Mouse (Mus musculus): Measurements from ENCODE around the gene Fgfrl1. TPM values are rescaled to one million over a fixed set of nuclear protein-coding genes. Genes with fewer than 3 reads are reported as not detected.

Gene Fgfrl1
- 10 to 100 TPM; 23.6 to 25.6 (median 24.4) TPM for total RNA-seq (2022)

DNA sequence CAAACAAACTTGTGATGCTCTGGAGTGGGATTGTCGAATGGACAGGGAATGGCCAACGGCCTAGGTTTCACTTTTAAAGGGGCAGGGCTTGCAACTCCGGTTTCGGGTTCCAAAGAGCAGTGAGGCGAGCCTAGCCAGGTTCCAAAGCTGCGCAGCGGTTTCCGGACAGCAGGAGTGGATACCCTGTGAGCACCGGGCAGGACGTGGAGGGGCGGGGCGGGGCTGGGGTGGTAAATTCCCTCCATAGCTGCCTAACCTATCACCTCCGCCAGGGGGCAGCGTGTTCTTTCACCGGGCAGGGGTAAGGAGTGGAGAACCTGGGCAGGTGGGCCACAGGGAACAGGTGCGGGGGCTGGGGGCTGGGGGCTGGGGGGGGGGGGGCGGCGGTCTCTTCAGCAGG, at the start of gene Fgfrl1:
Gene Fgfrl1, plus strand, starts transcription at position 112 of the 400 bp plus-strand sequence.
- peak; percentile 21 to 46 for DNase-seq (ENCODE audit: low spot score in 2 of 2)

DNA sequence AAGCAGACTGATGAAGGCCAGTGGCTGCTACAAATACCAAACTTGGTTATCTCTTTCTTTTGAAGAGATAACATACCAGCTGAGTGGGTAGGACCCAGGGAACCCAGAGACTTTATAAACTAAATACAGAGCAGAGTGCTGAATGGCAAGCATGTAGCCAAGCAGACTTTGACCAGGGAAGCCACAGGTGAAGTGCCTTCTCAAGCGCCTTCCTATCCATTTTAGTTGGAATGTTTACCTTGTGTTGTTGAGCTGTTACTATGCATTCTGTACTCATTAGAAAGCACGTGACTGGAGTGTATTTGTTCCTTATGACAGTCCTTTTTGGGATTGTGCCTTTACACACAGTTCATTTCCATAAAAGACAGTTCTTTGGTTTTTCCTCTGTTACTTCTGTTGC, 48.5 kb upstream of the Fgfrl1 start:
- DNase-seq (ENCODE audit: low spot score in 2 of 2), result no peak

DNA sequence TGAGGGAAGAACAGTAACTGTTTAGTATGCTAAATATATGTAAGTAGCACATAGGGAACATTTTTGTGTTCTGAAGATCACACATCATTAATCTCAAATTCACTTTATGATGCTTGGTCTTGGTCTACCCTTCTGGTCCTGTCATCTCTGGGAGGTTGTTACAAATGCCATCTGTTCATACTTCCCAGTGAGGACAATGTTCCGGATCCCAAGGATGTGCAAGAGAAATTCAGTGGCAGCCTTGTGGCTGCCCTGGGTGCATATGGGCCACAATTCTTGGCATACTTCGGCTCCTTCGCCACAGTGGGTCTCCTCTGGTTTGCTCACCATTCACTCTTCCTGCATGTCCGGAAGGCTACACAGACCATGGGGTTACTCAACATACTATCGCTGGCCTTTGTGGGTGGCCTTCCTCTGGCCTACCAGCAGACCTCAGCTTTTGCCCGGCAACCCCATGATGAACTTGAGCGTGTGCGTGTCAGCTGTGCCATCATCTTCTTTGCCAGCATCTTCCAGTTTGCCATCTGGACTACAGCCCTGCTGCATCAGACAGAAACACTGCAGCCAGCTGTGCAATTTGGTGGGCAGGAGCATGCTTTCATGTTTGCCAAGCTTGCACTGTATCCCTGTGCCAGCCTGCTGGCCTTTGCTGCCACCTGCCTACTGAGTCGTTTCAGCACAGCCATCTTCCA, 46.4 kb upstream of the Fgfrl1 start:
- no peak for DNase-seq (ENCODE audit: low spot score in 2 of 2)

DNA sequence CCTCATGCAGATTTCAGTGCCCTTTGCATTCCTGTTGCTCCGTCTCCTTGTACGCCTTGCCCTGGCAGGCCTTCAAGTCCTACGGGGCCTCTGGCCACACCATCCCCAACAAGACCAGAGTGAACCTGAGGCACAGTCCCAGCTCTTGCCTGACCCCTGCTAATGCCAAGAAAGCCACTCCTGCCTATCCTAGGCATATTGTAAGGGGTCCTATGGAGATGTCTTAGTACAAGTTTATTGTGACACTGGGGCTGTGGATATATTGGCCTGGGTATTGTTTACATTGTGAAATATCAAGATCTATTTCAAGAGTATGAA, 45.9 kb upstream of the Fgfrl1 start:
- DNase-seq (ENCODE audit: low spot score in 2 of 2), result no peak

- no peak for DNase-seq (ENCODE audit: low spot score in 2 of 2)
These were observed 44.9 kb upstream of the Fgfrl1 start for GRCm38 (mm10) chr5:108647311-108647710.

GRCm38 (mm10) chr5:108647820-108648465, 44.2 kb upstream of the Fgfrl1 start:
- DNase-seq (ENCODE audit: low spot score in 2 of 2), result no peak

DNA sequence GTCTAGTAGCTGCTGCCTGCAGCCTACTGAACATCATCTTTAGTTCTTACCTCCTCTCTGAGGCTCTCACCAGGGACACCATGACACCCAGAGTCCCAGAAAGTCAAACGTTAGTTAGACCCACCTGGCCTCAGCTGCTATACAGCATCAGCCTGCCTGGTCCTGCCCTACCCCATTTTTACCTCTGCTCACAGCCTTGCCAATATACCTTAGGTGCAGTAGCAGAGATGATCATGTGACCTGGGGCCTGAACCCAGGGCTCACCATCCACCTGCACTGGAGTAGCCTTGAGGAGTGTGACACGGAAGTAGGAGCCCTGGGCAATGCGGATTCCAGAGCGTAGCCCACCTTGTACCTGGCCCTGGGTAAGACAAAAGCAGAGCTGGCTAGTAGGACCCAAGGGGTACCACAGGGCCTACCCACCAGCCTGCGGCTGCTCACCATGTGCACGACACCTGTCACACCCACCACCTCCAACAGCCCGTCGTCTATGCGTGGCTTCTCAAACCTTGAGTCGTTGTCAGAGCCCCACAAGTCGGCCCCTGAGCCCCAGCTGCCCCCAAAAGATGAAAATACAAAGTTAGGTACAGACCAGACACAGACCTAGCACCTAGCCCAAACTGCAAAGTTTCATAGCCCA, 43.1 kb upstream of the Fgfrl1 start:
- DNase-seq (ENCODE audit: low spot score in 2 of 2), result no peak

GRCm38 (mm10) chr5:108650341-108650740, 41.8 kb upstream of the Fgfrl1 start:
- no peak for DNase-seq (ENCODE audit: low spot score in 2 of 2)

DNA sequence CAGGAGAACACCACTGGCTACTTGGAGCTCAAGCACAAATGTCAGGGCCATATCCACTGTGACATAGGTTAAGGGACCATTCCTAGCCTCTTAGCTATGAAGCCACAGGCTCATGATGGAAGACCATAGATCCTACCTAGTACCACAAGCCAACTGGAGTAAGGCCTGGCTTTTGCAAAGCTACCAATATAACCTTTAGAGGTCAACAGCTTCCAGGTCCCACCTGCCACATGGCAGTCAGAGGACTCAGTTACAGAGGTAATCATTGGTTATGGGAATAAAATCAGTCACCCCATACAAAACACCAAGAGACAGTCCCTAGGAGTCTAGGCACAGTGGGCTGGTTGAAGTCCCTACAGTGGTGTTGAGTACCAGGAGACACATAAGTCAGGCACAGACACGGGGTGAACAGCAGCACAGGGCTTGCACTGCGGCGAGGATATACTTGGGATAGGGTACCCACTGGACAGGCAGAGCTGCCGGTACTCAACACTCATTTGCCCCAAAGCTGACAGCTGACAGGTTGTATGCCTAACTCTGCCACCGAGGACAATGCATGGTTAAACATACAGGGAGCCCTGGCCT, 41.0 kb upstream of the Fgfrl1 start:
- DNase-seq (ENCODE audit: low spot score in 2 of 2), result no peak

- DNase-seq (ENCODE audit: low spot score in 2 of 2), result peak; percentile 27 to 31
These were observed 40.4 kb upstream of the Fgfrl1 start for GRCm38 (mm10) chr5:108651823-108652222.

DNA sequence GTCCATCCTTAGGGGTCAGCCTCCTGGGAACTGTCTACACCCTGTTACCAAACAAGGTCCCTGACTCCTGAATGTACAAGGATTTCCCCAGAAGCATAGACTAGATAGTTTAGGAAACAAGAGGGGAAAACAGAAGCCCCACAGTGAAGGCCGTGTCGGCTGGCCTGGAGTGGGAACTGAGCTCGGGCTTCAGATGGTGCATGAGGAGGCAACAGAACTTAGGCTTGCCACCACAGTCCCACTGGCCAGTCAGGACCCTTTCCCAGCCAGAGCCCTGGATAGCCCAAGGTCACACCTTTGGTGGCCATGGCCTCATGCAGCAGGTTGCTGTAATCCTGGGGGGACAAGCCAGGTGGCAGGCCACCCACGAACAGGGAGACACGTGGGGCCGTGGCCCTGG, 38.8 kb upstream of the Fgfrl1 start:
- DNase-seq (ENCODE audit: low spot score in 2 of 2), result no peak

- DNase-seq (ENCODE audit: low spot score in 2 of 2), result no peak
These were observed 37.7 kb upstream of the Fgfrl1 start for GRCm38 (mm10) chr5:108654444-108654990.

- DNase-seq (ENCODE audit: low spot score in 2 of 2), result no peak
These were observed 36.8 kb upstream of the Fgfrl1 start for GRCm38 (mm10) chr5:108655381-108655780.

GRCm38 (mm10) chr5:108655891-108656650, 36.1 kb upstream of the Fgfrl1 start:
- DNase-seq (ENCODE audit: low spot score in 2 of 2), result no peak

DNA sequence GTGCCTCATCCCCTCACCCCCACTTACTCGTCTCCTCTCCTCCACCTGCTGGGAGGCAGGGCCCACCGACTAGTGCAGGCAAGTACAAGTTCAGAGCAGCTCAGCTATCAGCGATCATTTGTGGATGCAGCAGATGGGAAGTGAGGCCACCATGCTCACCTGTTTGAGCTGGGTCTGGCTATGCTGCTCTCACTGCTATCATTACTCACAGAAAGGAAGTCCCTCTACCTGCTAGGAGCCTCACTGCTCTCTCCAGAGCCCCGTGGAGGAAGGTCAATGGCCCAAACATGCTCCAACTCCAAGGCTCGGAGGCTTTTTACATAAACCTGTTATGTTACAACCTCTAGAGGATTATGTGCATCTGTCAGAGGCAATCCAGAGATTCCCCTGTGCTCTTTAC, 34.8 kb upstream of the Fgfrl1 start:
- DNase-seq (ENCODE audit: low spot score in 2 of 2), result no peak

GRCm38 (mm10) chr5:108658611-108659010, 33.6 kb upstream of the Fgfrl1 start:
- DNase-seq (ENCODE audit: low spot score in 2 of 2), result no peak

- no peak for DNase-seq (ENCODE audit: low spot score in 2 of 2)
These were observed 32.2 kb upstream of the Fgfrl1 start, which contains the start of gene Idua for GRCm38 (mm10) chr5:108659698-108660631. TSS of gene Idua (plus strand) at chr5:108660331.

GRCm38 (mm10) chr5:108660632-108661268, 31.4 kb upstream of the Fgfrl1 start:
- DNase-seq (ENCODE audit: low spot score in 2 of 2), result peak; percentile 83 to 90

DNA sequence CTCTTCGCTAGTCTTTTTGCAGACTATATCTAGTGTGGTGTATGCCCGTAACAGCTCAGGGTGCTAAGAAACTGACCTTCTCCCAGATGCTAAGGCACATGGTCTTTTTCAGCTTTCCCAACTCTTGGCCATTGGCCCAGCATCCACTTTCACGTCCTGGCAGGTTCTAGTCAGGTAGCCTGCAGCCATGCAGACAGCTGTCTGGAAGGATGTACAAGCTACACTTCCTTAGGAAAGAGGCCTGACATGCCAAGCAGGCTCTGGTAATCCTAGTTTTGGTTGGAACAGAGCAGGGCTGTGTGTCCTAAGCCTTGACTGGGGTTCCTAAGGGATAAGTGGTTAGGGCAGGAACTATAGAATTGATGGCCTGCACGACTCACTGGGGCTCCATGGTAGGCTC, 29.4 kb upstream of the Fgfrl1 start:
- DNase-seq (ENCODE audit: low spot score in 2 of 2), result no peak

DNA sequence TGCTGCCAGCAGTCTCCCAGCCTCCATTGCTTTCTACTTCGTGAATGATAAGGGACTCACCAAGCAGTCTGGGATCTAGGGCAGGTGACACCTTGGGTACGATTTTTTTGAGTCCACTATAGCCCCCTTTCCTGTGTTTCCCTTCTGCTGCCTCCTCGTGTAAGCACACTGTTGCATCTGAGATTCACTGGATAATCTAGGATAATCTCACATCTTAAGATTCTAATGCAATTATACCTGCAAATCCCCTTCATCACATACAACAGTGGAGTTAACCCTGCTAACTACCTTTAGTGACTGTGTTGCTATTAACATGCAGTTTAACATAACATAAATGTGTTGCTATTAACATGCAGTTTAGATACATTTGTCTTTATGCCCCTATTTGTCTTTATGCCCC, 27.1 kb upstream of the Fgfrl1 start:
- DNase-seq (ENCODE audit: low spot score in 2 of 2), result no peak
